Mouse (Mus musculus) cerebellum, postnatal 10 days (tissue): ENCODE results near the gene E4f1.
A peak's percentile ranks its signal among the peaks of the same experiment; 100 is the strongest.

Experiments used
- DNase-seq, 2 experiments: peaks; one replicate each; pipeline ENCODE4 v3.0.0; 2021; ENCODE audit warnings: mixed read lengths in 2 of 2

The E4f1 gene

DNA sequence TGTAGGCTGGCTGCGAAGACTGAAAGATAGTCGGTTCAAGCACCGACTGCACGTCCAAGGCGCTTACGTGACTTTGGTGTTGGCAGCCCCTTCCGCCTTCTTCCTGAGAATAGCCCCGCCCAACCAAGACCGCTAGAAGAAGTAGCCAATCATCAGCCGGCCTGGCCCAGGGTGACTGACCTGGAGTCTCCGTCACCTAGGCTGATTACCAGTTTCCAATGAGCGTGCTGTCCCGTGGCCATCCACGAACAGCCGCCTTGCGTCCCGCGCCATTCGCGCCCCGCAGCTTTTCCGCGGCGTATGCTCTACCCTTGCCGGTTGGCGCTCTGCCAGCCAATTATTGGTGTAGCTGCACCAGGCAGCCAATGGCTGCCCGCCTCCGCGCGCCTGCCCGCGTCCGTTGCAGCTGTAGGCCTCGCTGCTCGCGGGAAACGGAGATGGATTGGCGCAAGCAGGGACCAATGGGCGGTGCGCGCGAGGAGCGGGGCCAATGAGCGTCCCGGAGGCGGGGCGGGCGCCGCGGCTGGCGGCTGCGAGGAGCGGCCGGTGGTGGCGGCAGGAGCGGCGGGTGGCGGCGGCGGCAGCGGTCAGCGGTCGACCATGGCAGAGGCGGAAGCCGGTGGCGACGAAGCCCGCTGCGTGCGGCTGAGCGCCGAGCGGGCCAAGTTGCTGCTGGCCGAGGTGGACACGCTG is at the start of gene E4f1, which contains the start of gene Pgp:
Gene E4f1 (minus strand): TSS at position 404 of the 693 bp plus-strand sequence.
Gene Pgp (plus strand): TSS at position 483 of the 693 bp plus-strand sequence.
- DNase-seq, result peak; percentile 100

DNA sequence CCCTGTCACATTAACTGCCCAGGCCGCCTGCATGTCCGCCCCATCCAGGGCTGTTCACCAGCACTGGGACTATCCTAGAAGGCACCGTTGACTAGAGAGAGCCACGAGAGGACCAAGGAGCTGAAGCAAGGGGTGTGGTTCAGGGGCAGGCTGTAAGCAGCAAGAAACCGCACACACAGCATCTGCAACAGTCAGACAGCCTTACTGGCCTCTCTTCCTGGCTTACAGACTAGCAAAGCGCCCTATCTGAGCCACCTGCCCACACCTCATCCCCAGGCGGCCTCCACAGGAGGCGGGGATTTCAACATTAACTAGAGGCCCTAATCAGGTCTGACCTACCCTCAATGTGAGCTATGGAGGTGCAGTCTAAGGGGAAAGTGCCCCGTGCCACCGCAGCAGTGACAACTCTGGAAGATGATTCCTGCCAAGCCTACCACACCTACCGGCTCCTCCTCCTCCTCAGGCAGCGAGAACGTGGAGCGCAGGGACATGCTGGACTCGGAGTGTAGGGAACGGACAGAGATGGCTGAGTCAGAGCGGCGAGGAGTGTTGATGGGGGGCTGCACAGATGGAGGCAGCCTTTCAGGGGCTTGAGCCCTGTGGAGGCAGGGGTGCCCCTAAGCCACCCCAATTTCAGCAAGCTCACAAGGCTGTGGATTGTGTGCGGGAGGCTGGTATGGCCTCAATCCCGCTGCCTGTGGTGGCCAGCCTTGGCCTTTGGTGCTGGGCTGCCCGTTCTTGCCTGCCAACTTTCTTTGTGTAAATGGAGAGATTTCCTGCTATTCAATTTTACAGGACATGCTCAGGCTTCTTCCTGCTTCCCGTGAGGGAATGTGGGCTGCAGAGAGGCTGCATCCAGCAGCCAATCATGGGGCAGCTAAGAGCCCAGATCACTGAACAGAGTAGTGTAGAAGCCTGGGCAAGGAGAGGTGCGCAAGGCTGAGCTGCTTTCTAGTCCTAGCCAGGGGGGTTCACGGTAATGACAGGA is 44.5 kb upstream of the E4f1 start:
- no peak for DNase-seq

- DNase-seq, result peak; percentile 83 to 85
Measured at GRCm38 (mm10) chr17:24513609-24514008, 43.5 kb upstream of the E4f1 start.

DNA sequence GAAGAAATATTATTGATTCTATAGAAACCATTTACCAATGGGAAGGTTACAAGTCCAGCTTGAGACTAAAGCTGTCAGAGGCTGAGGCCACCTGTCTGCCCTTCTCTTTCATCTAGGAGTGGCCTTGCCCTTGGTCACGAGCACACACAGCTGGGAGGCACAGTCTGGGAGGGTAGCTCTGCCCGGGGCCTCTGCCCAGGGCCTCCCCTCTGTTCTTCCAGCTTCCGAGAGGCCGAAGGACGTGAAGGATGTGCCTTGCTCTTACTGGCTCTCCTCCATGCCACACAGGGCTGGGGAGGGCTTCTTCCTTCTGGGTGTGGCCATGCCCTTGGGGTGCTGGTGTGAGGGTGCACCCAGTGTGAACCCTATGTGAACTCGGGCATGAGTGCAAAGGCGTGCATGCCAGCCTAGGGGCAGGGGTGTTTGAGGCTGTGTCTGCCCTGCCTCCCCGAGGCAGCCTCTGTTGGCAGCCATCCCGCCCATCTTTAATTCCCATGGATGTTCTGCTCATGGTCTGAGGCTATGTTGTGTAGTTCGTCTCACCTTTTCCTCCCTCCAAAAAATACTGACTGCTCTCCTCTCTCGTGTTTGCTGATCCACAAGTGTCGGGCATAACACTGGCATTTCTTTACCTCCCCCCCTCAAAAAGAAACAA is 37.8 kb upstream of the E4f1 start:
- peak; percentile 58 to 61 for DNase-seq

DNA sequence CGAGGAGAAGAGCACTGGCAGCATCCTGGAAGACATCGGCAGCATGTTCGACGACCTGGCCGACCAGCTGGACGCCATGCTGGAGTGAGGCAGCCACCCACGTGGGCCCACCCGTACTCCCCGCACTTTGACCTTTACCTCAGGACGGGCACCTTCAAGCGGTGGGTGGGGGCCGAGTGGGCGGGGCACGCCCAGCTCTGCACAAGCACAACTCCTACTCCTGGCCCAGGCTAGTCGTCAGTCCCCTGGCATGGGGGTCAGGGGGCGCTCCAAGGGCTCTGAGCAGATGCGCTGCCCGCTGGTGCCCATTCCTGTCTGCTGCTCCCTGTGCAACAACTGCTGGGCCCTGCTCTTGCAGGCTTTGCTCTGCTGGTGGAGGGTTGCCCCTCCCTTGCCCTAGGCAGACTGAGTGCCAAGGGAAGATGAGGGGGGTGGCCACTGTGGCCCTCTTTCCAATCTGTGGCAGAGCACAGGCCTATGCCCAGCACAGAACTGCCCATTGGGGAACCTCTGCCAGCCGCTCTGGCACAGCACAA is 37.1 kb upstream of the E4f1 start:
- DNase-seq, result peak; percentile 49 to 70

- peak in 1 of 2 experiments; percentile 75 for DNase-seq
Measured at GRCm38 (mm10) chr17:24506332-24507070, 36.4 kb upstream of the E4f1 start.

DNA sequence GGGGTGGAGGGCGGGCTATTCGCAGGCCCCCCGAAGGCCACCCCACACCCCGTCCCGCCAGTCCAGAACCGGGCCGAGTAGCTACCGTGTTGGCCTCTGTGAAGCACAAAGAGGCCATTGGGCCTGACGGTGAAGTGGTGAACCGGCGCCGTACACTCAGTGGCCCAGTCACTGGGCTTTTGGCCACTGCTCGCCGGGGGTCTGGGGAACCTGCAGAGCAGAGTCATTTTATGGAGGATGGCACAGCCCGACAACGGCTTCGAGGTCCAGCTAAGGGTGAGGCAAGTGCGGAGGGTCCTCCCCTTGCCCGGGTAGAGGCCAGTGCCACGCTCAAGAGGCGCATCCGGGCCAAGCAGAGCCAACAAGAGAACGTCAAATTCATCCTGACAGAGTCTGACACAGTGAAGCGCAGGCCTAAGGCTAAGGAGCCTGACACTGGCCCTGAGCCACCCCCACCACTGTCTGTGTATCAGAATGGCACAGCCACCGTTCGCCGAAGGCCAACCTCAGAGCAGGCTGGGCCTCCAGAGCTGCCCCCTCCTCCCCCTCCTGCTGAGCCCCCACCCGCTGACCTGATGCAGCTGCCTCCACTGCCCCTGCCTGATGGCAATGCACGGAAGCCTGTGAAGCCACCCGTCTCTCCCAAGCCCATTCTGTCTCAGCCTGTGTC is 35.3 kb upstream of the E4f1 start:
- DNase-seq, result peak; percentile 64 to 66

DNA sequence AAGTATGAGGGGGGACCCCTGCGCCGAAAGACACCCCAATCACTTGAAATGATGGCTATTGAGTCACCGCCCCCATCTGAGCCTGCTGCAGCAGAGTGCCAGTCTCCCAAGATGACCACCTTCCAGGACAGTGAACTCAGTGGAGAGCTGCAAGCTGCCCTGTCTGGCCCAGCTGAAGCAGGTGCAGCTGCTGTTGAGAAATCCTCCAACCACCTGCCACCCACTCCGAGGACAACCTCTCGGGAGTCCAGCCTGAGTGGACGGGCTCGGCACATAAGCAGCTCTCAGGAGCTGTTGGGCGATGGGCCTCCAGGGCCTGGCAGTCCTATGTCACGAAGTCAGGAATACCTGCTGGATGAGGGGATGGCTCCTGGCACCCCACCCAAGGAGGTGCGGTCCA is 34.0 kb upstream of the E4f1 start:
- DNase-seq, result no peak

GRCm38 (mm10) chr17:24502208-24502607 is 32.1 kb upstream of the E4f1 start:
- DNase-seq, result no peak

DNA sequence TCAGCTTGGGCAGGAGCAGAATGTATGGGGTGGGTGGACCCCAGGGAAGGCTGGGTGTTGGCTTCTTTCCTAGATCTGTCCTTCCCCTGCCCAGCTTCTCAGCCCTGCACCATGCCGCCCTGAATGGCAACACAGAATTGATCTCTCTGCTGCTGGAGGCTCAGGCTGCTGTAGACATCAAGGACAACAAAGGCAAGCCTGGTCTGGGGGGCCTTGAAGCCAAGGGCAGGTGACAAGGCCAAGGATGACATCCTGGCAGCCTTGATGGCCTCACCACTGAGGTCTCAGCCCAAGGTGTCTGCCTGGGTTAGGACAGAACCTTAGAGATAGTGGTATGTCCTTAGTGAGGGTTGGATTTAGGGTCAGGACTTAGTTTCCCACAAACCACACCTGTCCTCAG is 25.9 kb upstream of the E4f1 start:
- DNase-seq, result peak in 1 of 2 experiments; percentile 48

- DNase-seq, result peak; percentile 63 to 76
Measured at GRCm38 (mm10) chr17:24495443-24495842, 25.3 kb upstream of the E4f1 start.

DNA sequence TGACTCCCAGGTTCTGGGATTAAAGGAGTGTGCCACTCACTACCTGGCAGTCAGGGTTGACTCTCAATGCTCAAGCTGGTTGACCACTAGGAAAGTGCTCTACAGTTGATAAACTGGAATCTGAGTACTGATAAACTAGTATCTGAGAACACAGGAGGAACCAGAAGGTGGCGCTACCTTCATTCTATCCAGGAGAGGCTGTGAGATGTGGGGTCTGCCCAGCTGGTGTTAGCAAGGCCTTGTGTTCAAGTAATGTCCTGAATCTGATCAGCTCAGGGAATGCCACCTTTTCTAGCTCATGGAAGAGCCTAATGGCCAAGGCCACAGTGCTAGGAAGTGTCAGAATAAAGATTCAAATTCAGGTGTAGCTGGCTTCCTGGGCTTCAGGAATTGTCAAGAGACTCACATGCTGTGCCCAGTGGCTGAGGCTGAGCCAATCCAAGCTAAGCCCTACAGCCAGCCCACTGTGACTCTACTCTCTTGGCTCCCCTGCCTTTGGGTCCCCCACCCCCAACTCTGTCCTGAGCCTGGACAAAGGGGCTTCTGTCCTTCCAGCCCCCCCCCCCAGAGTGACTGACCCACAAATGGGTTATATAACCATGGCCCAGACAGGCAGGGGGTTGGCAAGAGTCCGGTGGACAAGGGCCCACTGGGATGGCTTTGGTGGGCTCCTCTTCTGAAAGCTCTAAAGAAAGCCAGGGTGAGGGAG is 24.7 kb upstream of the E4f1 start:
- peak; percentile 84 to 88 for DNase-seq

- no peak for DNase-seq
Measured at GRCm38 (mm10) chr17:24490399-24490798, 20.3 kb upstream of the E4f1 start.

DNA sequence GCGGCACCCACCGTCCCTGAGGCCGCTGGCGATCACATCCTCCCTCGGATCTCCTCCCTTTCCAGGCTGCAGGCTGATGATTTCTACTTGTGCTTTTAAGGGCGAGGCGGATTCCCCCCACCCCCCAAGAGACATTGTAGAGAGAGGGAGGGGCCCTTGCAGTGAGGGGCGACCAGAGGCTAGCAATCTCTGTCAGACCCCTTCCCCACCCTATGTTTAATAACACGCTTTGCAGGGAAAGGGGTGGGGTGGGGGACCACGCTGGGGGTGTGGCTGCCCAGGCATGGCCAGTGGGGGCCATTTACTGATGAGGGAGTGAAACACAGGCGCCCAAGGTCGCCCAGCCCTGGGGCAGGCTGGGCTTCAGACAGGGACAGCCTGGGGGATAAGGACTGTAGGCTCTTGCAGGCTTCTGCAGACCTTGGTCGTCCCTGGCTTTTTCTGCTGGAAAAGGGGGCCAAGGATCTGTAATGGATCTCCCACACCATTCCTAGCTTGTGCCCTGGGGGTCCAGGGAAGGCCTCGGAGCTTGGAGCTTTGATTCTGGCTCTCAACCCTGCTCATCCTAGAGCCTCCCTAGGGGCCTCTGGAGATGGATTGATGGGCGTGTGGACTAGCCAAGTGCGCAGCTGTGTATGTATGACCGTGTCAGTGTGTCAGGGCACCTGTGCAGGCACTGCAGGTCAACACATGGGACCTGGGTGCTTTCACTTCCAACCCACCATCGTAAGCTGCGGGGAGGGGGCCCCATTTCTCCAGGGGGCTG is 19.3 kb upstream of the E4f1 start:
- DNase-seq, result no peak

DNA sequence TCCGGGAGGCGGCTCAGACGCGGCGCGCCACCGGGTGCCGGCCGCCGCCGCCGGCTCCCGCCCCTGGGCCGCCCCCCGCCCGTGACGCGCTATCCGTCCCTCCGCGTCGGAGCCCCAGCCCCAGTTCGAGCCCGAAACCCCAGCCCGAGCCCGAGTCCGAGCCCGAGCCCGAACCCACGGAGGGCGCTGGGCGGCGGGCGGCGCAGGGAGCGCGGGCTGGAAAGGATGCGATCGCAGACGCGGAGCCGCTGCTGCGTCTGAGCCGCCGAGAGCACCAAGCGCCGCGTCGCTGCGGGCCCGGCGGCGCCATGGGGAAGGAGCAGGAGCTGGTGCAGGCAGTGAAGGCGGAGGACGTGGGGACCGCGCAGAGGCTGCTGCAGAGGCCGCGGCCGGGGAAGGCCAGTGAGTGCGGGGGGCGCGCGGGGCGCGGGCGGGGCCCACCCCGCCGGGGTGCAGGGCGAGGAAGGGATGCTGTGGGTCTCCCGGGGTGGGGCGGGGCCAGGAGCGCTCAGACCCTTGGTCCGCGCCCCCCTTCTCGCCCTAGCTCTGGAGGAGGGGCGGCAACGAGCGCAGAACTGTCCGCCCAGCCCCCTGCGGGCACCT is 18.6 kb upstream of the E4f1 start:
- peak; percentile 70 to 81 for DNase-seq

- DNase-seq, result peak in 1 of 2 experiments; percentile 80
Measured at GRCm38 (mm10) chr17:24488186-24488661, 18.1 kb upstream of the E4f1 start, which contains the start of gene Caskin1. TSS of gene Caskin1 (plus strand) at chr17:24488601.

DNA sequence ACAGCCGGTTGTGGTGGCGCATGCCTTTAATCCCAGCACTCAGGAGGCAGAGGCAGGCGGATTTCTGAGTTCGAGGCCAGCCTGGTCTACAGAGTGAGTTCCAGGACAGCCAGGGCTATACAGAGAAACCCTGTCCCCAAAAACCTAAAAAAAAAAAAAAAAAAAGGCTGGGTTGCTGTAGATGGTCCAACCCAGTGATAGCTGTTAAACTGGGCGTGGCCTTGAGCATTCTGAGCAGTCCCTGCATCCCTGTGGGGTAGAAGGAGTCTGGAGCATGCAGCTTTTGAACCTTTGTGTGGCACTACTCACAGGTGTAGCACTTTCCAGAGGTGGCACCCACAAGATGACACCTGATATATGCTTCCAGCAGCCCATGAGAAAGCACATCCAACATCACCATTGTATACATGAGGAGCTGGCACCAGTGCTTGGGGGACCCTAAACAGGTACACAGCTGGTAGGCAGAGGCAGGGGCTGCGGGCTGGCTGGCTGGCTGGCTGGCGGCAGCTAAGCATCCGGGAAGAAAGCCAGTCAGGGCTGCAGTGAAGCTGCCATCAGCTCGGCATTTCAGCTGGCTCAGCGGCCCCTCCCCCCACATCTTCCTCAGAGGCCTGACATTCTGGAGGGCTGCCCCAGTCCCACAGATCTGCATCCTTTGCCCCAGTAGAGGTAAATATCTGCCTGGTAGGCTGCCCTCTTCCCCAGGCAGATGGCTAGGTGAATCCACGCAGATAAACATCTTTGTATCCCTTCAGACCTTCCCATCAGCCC is 15.2 kb upstream of the E4f1 start:
- peak; percentile 85 to 90 for DNase-seq

DNA sequence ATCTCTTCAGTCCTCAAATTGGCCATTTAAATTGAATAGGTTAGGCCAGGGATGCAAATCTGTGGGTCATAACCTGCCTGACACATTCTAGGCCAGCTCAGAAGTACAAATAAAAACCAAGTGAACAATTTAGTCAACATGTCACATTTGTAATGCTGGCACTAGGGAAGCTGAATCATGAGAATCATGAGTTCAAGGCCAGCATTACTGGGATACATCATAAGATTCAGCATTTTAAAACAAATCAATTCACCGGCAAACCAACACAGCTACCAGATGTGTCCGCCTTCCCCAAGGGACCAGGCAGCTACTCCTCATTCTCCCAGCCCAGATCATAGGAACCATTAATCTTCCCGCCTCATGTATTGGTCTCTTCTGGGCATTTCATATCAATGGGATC is 13.4 kb upstream of the E4f1 start:
- no peak for DNase-seq
